Mouse (Mus musculus) embryo, embryonic 10 days (tissue): ENCODE results near the gene Mtg2.

Experiments used
- DNase-seq: peaks from one replicate; pipeline ENCODE4 v3.0.0-alpha.2; 2015; ENCODE audit warnings: low spot score

The Mtg2 gene

DNA sequence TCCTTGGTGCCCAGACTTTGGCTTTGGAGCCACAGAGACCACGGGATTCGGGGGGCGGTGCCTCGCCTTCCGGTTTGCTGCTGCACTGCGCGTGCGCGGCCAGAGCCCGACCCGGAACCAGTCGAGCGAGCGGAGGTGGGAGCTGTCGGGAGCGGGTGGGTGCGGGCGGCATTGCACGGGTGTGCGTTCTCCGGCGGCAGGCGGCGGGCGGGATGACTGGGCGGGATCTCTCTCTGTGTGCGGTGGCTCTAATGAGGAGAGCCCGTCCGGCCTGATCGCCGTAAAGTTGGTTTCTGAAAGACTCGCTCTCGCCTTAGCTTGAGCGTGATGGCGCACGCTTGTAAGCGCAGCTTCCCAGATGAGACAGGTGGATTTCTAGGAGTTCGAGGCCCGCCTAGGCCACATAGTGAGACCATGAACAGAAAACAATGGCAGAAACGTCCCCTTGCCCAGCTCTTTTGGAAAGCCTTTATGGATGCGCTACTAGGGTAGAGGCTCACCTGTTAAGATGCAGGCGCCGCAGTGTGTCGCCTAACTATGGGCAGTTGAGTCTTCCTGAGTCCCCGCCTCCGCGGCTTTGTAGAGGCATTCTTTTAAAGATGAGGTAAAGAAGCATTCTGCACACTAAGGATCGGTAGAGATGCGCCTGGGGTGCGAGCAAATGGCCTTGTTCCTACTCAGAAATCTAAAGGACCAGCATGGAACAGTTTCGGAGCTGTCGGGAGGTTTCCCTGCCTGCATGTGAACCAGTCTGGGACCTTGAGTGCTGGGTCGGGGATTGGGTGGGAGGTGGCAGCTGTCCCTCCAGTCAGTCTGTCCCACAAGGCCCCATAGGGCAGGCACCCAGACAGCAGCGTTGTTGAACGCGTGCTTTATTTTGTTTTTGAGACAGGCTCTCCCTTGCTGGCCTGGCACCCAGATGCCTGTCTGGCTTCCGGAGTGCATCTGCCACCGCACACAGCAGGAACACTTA, at the start of gene Mtg2:
Mtg2 (plus strand) TSS at position 108 of the 973 bp plus-strand sequence.
- peak; percentile 94 for DNase-seq

- no peak for DNase-seq
These were observed 49.5 kb upstream of the Mtg2 start for GRCm38 (mm10) chr2:180020919-180021318.

GRCm38 (mm10) chr2:180022751-180023150, 47.6 kb upstream of the Mtg2 start:
- DNase-seq = no peak

GRCm38 (mm10) chr2:180024401-180025098, 45.8 kb upstream of the Mtg2 start, which contains the start of gene Lsm14b:
Gene Lsm14b, plus strand, starts transcription at chr2:180024987.
- peak; percentile 96 for DNase-seq

GRCm38 (mm10) chr2:180025135-180025860, 45.1 kb upstream of the Mtg2 start:
- DNase-seq = peak; percentile 64

DNA sequence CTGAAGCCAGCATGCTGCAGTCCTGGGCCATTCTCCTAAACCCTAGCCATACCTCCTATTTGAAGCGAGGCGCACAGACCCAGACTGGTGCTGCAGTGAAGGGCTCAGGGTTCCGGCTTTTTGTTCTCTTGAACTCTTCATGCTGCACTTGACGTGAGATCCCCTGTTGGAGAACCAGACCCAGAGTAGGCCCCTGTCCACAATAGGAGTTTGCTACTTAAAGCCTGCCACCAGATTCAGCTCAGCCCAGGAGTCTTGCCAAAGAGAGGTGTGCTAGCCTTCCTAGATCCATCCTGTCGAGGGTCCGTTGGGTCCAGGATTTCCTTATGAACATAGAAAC, 44.6 kb upstream of the Mtg2 start:
- no peak for DNase-seq

DNA sequence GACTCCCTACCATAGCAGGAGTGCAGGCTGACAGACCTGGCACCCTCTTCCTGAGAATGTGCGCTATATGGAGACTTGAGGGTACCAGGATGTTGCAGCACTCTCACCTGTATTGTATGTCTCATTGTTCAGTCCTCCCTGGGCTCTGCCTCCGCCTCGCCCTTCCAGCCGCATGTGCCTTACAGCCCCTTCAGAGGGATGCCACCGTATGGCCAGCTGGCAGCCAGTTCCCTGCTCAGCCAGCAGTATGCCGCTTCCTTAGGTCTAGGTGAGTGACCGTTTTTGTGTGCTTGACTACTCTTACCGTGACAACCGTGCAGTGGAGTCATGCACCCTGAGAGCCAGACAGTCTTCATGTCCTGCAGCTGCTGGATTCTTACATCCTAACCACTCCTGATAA, 42.6 kb upstream of the Mtg2 start:
- DNase-seq = no peak

DNA sequence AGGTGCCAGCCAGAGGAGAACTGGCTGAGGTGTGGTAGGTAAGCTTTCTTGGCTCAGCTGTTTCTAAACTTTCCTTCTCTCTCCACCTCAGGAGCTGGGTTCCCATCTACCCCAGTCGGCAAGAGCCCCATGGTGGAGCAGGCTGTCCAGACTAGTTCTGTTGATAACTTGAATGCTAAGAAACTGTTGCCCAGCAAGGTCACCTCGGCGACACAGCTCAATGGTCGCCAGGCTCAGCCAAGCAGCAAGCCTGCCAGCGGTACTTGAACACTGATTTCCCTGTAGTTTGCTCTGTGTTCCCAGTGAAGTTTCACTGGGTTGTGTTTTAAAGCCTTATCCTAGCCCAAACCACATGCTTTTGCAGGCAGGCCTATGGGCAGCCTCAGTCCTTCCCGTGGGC, 39.1 kb upstream of the Mtg2 start:
- no peak for DNase-seq

GRCm38 (mm10) chr2:180032925-180033324, 37.5 kb upstream of the Mtg2 start:
- DNase-seq = no peak

GRCm38 (mm10) chr2:180033956-180034355, 36.4 kb upstream of the Mtg2 start:
- peak; percentile 31 for DNase-seq

DNA sequence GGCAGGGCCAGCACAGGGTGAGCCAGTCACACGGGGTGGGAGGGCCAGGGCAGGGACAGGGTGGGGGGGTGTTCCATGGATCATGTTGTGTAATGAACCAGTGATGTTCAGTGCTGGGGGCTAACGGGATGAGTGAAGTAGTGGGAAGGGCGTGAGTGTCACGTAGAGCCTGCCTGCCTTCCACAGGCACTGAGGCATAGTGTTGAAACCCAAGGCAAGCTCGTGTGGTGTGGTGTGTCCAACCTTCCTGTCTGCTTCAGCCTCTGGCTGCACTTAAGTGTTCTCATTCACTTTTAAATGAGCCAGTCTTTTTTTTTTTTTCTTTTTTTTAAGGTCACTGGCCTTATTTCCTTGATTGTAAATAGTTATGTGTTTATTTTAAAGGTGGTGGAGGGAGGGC, 35.6 kb upstream of the Mtg2 start:
- no peak for DNase-seq

- no peak for DNase-seq
These were observed 30.0 kb upstream of the Mtg2 start for GRCm38 (mm10) chr2:180040406-180040805.

GRCm38 (mm10) chr2:180041577-180042255, 28.7 kb upstream of the Mtg2 start:
- DNase-seq = peak; percentile 47

DNA sequence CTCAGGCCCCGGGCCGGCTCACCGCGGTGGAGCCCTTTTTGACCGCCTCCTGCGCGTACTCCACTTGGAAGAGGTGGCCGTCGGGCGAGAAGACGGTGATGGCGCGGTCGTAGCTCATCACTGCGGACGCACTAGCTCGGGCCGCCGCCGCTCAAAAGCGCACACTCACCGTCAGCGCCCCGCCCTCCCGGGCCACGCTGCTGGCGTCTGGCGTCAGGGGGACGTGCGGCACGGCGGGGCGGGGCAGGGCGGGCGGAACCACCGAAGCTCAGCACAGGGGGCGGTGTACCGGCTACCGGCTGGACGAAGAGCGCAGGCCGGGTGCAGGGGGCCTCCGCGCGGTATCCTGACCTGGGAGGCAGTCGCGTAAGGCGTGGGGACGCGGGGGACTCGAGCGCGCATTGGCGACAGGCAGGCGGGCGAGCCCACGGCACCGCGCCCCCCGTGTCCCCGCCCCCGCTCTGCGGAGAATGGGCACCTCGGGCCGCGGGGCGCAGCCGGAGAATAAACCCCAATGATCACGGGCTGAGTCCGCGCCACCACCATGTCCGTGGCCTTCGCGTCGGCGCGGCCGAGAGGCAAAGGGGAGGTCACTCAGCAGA, 28.0 kb upstream of the Mtg2 start, which contains the start of the genes Psma7 and Ss18l1:
Psma7 (minus strand) TSS at position 178 of the 602 bp plus-strand sequence.
Ss18l1 (plus strand) TSS at position 254 of the 602 bp plus-strand sequence.
- peak; percentile 95 for DNase-seq

DNA sequence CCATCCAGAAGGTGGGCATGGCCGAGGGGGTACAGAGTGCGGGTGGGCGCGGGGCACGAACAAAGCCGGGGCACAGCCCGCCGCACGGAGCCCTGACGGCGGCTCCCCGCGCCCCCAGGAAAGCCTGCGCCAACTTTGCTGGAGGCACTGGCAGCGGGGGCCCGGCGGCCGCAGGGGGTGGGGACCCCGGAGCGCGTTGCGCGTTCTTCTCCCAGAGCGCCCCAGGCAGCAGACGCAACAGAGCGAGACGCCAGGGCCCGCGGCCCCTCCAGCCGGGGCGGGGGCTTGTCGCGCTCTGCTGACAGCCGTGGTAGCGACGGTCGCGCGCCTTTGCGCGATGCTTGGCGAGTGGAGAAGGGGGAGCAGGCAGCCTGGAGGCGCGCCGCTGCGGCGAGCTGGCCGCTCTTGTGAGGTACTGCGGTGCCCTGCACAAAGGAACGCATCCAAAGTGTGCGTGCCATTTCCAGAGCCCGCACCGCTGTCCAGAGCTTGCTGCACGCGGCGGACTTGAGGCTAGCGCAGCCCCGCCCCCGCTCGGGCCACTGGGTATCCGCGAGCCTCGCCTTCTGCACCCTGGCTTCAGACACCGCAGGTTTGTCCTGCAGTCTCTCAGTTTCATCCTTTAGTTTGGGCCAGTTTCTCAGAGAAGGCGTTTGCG, 27.4 kb upstream of the Mtg2 start:
- DNase-seq = peak; percentile 73

DNA sequence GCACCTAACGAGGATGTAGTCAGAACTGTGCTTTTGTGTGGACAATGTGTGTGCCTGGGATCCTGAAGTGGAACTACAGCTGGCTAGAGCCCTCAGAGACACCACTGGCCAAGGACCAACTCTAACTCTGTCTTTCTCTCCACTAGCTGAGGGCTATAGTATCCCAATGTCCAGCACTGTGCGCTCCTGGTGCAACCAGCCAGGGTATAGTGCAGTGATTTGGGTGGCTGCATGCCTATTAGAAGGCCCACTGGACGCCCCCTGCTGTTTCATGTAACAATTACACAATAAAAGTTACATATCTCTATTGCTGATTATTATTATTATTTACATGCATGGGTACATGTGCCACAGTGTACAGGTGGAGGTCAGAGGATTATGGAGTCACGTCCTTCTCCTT, 25.1 kb upstream of the Mtg2 start:
- peak; percentile 62 for DNase-seq

DNA sequence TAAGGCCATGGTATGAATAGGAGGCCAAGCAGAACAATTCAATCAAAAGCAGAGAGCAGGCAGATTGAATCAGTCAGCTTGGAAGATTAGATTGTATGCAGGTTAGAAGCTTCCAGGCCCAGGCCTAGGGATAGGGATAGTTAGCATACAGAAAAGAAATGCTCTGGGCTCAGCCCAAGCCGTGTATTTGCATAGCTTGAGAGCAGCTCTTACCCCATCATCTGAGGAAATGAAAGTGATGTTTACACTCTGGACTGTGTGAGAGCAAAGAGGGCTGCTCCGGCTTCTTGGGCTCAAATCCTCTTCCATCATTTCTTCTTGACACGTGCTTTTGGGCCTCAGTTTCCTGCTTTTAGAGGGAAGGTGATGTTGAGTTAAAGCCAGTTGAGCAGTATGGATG, 22.8 kb upstream of the Mtg2 start:
- DNase-seq = no peak

DNA sequence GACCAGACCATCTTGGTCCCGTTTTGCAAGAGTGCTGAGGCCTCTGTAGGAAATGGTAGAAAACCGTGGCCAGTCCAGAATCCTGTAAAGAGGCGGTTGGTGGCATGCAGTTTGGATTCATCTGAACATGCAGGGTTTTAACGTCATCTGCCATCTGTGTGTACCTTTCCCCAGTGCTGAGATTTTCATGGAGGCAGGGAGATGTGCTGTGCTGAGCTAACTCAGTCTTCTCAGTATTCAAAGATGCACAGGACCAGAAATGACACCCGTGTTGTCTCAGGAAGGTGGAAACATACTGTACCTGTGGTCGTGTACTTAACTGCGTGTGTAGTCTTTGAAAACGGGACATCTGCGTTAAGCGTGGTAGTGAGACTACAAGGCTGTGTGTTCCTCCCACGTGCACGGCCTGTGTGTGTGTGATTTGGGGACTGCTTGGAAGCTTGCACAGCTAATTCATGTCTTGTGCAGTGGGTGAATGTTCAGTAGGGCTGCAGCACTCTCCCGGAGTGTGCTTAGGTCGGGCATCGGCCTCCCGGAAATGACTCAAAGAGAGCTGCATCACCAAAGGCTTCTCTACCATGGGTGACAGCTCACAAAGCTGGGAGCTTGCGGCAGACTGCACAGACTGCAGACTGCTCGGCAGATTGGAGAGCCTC, 22.3 kb upstream of the Mtg2 start:
- no peak for DNase-seq

DNA sequence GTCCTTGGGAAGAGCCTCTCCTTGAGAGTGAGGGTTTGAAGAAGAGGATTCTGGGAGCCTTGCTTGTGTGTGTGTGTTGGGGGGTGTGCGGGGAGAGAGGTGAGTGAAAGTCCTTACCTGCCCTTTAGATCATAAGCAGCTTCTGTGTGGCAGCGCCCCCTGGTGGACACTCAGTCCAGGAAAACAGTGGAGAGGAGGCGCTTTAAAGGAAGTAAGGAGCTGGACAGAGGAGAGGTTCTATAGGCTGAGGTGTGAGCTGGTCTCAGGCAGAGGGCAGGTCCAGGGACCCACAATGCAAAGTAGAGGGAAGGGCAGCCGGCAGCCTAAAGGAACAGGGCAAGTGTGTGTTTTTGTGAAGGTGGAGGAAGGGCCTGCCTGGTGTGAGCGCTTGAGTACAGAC, 19.4 kb upstream of the Mtg2 start:
- peak; percentile 80 for DNase-seq
